Mouse (Mus musculus) CH12F3 (cell line): ENCODE data around the gene Adamts7.

Source experiments
- in situ Hi-C: fragments of 300-500 bp; cut with MboI; formaldehyde crosslinking; loops from 2 replicates; pipeline ENCODE4 v1.14.3; 2020; ENCODE audit warnings: low sequenced_read_pairs

Adamts7 gene

DNA sequence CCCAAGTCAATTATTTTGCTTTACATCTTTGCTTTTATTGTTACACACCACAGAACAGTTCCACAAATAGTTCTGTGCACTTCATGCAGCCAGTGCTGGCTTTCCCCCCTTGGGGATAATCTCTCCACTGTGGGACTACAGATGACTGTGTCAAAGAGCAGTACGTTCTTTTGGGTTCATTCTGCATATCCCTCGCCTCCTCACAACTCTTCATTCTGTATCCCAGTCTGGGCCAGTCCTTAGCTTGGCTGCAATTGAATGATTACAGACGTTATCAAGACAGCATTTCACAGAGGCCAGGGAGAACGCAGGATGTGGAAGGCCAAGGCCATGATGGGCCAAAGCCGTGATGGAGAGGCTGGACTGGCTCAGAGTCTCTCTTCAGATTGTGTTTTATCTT is 16.0 kb upstream of the Adamts7 start:
- in situ Hi-C loops, result no loop called here

DNA sequence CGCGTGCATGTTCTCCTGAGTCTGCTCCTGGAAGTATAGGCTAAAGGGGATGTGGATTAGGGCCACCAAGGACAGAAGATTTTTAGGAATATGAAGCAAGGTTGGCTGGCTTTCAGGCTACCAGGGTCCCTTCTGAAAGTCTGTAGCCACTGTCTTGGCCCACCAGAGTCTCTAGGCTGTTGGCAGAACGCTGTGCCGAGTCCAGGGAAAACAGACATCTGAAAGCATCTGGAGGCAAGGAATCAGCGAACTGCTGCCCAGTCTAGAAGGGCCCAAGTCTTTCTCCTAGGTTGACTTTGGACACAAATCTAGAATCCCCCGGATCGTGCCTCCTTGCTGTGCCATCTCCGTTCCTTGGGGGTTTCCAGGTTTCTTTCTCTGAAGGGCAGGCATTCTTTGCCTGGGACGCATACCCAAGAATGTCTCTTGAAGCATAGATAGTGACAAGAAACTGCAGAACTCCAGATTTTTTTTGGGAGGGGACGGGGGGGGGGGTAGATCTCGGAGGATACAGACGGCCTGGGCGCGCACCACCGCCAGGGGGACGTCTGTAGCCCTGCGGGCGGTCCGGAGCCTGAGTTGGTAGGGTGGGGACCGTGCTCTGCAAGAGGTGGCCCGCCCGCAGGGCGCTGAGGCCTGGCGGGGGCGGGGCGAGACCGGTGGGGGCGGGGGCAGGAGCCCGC is 485 bp upstream of the Adamts7 start:
- in situ Hi-C loops, result no loop called here

DNA sequence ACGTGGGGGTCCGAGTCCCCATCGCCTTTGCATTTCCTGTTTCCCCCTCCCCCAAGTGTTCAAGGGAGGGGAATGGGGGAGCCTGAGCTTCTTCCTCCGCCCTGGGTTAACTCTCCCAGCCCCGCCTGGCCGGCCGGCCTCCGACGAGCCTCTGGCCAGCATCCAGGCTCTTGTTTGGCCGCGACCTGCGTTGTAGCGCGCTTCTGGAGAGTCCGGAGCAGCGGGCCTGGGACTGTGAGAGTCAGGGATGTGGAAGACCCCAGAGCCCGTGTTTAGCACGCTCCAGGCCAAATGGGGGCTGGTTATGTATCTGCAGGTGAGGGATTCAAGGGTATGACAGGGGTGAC is 853 bp downstream of the Adamts7 start:
- in situ Hi-C loops, result no loop called here

DNA sequence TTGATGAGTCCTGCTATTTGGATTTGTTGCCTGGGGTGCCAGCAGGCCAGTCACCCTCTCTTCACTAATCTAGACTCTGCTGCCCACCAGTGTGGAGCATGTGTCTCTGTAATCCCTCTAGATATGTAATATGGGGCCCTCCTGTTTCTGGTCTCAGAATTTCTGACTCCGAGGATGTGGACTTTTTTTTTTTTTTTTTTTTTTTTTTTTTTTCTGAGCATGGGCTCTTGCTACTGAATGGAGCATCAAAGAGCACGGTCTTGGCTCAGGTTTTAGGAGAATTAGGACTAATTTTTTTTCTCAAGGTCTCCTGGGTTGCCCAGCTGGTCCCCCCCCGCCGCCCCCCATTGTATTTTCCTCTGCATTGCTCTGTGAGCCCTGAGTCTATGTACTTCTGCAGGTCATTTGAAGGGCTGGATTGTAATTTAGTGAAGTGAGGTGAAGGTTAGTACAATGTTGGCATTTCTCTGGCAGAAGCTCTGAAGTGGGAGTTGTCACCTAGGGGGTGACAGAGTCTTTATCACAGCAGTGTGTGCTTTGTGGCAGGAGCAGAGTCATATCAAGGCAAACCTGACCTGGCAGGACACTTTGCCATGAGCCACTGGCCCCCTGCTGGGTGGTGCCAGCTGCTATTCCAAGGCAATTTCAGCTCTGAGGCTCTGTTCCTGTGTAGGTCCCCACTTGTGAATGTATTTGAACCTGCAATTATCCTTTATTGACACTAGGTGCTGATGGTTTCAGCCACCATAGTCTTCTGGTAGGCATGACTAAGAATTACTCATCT is 2.0 kb downstream of the Adamts7 start:
- in situ Hi-C loops, result no loop called here

DNA sequence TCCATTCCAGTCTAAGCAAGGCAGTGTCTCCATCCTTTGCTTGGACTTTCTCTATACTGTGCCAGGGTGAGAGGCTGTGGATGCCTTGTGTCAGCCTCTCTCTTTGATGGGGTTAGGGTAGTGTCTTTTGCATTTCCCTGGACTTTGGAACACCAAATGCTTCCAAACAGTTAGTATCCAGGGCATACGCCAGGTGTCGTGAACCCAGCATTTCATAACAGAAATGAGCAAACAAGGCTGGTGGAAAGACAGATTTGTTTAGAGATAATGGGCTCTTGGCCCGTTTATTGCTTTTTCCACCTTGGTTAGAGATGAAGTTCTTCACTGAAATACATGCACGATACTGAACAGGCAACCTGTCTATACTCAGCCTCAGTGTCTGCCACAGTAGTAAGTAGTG is 2.7 kb downstream of the Adamts7 start:
- in situ Hi-C loops, result no loop called here

DNA sequence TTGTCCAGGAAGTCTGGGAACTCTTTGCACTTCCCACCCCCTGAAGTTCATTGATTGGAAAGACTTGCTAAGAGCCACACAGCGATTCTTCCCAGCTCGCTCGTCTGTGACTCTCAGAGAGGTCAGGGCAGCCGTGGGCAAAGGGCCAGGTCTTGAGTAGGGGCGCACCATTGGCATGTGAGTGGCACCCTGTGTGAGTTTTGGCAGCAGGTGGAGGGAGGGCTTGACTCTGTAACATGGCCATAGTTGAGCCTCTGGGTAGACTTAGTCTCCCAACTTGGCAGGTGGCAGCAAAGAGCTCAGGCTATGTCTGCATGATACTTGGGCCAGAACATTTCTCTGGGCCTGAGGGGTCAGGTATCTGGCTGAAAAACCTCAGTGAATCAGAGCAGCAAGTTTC is 3.7 kb downstream of the Adamts7 start:
- in situ Hi-C loops, result no loop called here

DNA sequence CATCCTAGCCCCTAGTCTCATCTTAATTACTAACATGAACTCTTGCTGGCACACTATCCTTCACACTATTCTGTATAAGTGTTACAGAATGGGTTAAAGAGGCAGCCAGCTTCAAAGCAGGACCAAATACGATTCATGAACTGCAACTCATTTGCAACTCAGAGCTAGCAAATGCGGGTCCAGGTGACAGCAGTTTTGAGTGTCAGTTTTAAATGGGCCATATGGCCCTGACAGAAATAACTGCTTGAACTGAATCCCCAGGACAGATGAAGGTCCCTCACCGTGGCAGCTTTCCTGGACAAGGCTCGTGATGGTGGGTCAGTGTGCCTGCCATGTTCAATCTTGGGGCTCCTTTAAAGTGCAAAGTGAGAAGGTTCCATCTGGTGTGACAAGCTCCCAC is 7.1 kb downstream of the Adamts7 start:
- in situ Hi-C loops, result no loop called here

DNA sequence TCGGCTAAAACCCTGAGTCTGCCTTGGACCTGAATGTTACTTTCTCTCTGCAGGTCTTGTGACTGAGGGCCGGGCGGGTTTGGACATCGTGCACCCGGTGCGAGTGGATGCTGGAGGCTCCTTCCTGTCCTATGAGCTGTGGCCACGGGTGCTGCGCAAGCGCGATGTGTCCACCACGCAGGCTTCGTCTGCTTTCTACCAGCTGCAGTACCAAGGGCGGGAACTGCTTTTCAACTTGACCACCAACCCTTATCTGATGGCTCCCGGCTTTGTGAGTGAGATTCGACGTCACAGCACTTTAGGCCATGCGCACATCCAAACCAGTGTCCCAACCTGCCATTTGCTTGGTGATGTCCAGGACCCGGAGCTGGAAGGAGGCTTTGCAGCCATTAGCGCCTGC is 8.6 kb downstream of the Adamts7 start:
- in situ Hi-C loops, result no loop called here

DNA sequence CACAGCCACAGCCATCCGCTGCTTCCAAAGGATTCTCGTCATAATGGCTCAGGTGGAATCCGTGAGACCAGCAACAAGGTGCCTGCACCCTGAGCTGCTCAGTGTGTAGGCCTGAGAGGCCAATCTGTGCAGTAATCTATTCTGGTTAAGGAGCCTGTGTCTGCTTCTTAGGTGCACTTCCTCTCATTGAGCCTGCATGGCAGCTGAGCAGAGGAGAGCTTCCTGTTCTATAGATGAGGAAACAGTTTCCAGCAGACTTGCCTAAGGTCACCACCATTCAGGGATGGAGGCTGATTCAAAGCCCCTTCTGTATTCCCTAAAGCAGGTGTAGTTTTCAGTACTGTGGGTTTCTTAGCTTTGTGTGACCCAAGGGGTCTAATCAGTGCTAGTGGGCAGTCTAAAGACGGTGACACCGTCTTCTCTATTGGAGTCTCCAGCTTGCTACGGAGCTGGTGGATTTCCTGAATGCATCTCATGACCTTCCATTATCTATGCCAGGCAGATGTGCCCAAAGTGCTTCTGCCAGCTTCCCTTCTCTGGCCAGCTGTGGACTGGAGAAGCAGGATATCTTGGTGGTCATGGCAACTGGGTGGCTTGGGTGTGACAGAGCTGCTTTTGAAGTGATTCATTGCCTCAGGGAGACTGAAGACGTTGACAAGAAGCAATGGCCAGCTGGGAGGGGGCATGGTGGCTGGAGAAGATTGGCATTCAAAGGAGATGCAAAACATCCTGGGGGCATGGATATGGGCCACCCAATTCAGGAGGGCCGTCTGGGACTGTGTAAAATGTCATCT is 9.9 kb downstream of the Adamts7 start:
- in situ Hi-C loops, result no loop called here

DNA sequence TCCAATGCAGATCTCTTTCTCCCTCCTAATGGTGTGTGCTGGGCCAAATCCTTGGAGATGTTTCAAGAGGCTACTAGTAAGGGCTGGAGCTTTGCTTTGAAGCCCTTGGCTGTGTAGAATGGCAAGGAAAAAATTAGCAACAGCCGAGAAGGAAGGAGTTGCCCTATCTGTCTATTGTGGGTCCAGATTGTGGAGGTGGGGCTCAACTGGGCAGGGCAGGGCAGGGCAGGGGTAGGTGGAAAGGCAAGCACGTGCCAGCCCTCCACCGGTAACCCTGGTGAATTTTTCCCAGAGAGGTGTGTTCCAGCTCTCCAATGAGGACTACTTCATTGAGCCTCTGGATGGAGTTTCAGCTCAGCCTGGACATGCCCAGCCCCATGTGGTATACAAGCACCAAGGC is 10.5 kb downstream of the Adamts7 start:
- in situ Hi-C loops, result no loop called here

DNA sequence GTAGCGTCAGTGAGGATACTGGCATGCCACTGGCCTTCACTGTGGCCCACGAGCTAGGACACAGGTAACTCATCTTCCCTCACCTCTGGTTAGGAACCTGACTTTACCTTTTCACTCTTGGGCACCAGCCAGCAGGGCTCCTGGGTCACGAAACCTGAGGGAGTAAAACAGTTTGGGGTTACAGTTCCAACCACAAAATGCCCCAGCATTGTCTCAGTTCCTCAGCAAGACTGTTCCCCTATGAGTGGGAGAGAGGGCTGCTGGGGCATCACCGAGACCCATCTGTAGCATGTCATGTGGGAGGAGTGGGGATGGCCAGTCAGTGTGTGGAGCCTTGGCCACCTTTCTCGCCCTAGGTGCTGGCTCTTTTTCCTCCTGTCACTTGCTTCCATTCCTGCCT is 16.5 kb downstream of the Adamts7 start:
- in situ Hi-C loops, result no loop called here

DNA sequence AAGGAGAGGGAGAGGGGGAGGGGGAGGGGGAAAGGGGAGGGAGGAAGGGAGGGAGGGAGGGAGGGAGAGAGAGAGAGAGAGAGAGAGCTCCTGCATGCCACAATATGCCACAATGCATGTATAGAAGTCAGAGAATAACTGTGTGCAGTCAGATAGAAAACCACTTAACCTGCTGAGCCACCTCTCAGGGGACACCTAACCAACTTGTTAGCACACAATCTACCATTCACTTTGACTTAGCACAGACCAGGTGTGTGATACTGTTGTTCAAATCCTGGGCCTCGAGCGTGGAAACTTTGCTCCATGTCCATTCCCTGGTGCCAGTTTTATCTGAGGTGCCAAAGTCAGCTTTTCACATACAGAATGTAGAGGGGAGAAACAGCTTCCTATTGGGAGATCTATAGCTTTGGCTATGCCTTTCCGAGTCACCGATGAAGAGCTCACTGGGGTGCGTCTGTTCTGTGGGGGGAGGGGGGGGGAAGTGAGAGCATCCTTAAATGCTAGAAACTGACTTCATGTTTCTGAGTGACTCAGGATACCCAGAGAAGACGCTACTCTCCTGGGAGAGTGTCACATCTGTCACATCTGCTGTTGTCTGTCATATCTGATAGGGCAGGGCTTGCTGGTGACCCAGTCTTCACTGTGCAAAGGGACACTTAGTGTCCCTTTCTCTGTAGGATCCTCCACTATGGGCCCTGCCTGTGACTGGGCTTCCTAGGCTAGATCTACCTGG is 19.0 kb downstream of the Adamts7 start:
- in situ Hi-C loops, result no loop called here

DNA sequence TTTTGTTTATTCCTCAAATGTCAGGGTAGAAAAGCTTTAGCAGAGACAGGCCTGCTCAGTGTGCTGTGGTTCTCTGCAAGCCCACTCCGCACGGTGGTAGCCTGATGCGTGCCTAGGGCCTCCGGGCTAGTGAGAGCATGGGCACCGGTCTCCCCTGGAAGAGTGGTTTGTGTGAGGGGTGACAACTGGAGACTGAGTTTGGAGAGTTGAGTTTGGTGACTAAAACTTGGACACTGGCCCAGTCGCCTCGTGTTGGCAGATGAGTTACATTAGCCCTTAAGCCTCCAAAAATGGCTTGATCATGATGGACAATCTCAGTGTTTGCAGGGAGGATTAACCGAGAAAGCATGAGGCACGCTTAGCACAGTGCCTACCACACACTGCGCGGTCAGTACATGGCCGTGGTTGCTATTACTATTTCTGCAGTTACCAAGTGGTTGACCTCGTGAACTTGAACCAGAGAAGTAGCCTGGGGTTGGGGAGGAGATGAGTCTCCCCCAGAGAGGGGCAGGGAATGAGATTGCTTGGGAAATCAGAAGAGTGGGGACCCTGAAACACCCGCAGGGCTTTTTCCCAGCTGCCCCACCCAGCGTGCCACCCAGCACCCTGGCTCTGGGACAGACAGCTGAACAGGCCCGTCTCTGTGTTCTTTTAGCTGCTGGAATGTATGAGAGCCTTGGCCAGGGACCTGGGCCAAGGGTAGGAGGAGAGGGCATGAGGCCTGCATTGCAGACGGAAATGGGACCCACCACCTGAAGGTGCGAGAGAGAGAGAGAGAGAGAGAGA is 20.0 kb downstream of the Adamts7 start:
- in situ Hi-C loops, result no loop called here

DNA sequence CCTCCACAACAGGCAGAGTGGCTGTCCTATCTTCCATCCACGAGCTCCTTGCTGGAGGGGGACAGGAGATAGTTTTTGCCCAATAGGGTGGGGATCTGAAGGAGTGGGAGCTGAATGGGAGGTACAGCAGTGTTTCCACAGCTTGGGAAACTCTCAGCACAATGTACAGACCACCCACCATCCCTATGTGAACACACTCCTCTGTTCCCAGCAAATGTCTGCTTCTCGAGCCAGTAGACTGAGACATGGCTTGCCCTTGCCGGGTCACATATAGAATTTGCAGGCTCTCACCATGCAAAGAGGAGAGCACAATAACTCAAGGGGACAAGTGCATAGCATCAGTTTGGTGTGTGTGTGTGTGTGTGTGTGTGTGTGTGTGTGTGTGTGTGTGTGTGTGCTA is 20.7 kb downstream of the Adamts7 start:
- in situ Hi-C loops, result no loop called here

DNA sequence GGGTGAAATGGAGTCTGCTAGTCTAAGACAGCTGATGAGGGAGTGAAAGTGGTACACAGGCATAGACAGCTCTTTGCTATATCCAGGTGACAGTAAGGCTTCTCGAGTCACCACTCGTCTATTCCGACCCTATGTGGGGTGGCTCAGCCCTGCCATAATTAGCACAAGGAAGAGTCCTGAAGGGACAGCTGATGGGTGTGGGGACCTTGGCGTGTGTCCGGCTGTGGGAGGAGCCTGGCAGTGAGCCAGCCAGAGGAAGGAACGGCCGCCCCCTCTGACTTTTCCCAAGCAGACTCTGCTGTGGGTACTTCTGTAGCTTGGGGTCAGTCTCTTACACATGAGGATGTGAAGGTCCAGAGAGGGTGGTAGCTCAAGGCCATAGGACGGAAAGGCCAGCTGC is 21.2 kb downstream of the Adamts7 start:
- in situ Hi-C loops, result no loop called here

DNA sequence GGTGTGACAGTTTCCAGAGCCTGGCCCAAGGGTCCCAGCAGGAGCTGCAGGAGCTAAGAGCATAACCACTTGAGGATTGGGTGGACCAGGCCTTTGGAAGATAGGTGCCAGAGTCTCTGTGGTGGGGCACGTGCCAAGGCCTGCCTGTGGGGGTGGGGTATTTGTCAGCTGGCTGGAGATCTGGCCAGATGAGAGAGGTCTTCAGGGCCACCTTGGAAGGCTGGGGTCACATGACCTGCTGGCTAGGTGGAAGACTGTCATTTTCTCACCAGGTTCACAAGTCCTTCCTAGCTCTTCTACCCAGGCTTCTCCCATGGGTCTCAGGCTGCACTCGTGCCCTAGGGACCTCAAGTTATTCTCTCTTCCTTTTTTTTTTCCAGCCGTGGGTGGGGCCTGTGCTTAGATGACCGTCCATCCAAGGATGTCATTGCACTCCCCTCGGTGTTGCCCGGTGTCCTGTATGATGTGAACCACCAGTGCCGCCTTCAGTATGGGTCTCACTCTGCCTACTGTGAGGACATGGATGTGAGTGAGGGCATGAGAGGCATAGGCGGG is 22.6 kb downstream of the Adamts7 start:
- in situ Hi-C loops, result no loop called here

DNA sequence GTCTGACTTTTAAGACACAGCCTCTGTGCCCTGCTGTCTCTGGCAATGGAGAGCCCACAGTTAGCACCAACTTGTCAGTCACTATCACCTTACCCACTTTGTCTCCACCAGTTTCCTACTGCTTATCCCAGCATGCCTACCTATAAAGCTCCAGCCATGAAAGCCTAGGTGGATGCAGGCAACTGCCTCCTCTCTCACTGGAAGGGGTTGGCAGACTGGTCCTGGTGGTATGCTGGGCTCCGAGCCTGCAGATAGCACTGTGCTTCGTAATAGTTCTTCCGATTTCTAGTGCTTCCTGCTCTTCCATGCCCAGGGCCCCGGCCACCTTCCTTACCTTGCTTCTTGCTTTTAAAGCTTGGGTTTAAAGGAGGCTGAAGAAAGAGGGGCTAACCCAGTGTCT is 26.0 kb downstream of the Adamts7 start:
- in situ Hi-C loops, result no loop called here

DNA sequence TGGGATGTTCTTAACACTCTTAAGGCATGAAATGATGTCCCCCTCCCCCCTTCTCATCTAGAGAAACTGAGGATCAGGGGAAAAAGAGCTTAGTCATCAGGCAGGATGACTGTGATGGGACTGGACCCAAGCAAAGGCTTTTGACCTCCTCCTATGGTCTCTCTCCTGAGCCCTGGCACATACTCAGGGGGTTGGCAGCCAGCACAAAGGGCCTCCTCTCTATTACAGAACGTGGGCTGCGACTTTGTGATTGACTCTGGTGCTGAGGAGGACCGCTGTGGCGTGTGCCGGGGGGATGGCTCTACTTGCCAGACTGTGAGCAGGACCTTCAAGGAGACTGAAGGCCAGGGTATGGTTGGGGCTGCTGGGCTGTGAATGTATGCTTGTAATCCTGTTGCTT is 26.5 kb downstream of the Adamts7 start:
- in situ Hi-C loops, result no loop called here

DNA sequence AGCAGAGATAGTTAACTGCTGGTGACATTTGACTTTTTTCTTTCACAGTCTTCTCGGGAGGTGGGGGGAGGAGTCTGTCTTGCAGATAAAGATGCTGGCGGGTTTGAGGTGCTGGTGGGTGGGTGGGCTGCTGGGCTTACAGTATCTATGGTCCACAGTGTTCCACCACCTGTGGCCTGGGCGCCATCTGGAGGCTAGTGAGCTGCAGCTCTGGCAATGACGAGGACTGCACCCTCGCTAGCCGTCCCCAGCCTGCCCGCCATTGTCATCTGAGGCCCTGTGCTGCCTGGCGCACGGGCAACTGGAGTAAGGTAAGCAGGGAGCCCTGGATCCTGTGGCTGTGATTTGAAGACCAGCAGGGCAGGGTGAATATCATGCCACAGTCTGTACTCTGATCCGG is 32.1 kb downstream of the Adamts7 start:
- in situ Hi-C loops, result no loop called here

DNA sequence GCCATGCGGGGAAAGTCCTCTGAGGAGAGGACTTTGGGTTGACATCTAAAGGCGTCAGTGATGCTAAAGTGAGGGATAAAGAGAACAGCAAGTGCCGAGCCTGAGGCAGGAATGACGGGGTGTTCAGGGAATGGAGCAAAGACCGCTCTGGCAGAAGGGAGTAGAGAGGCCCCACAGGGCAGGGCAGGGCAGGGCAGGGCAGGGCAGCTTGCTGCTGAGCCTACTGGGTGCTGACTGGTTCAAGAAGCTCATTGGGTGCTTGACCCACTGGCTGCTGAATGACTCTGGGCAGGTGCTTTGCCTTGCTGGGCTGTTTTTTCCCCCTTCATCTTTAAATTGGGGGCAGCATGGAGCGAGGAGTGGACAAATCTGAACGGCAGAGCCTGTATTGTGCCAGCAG is 33.4 kb downstream of the Adamts7 start:
- in situ Hi-C loops, result no loop called here
